In the genomic region with DNA sequence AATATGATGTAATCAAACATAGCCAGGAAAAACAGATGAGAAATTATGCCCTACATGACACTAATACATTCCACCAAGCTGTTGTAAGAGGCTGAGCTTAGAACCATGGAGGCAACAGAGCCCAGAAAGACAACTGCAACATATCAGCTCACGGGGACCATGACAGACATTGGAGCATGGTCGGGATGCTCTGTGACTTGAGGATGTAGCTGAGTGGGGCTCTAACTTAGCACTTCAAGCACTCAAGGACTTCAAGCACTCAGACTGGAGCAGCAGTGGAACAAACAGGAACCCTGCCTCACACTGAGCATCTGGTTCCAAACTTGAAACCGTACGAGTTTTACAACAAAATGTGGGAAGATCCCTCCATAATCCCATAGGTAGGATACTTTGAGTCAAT, we compare ENCODE assay signal across 13 mouse cellular contexts.
"Had no signal": no experiment of that assay in that cellular context is flagged by ENCODE, and none has a peak within 500 bp of the region (broad histone marks: within the 10 kb centered on the region; RNA-seq: fewer than 3 reads in every experiment).

No protein-coding gene starts in this region.

- H3K9me3 ChIP-seq: limb, embryonic 12.5 days; lung, embryonic 15.5 days; neural tube, embryonic 13.5 days; stomach, embryonic 15.5 days had no signal

- H3K4me2 ChIP-seq: limb, embryonic 12.5 days; lung, embryonic 15.5 days; midbrain, embryonic 11.5 days; neural tube, embryonic 13.5 days; stomach, embryonic 15.5 days had no signal

- H3K4me3 ChIP-seq: limb, embryonic 12.5 days; lung, embryonic 15.5 days; megakaryocyte, embryonic 14.5 days; neural tube, embryonic 13.5 days; stomach, embryonic 15.5 days had no signal

- H3K27me3 ChIP-seq: limb, embryonic 12.5 days; lung, embryonic 15.5 days; neural tube, embryonic 13.5 days; stomach, embryonic 15.5 days had no signal

- H3K9ac ChIP-seq: limb, embryonic 12.5 days; lung, embryonic 15.5 days; neural tube, embryonic 13.5 days; stomach, embryonic 15.5 days had no signal

- H3K36me3 ChIP-seq: limb, embryonic 12.5 days; lung, embryonic 15.5 days; neural tube, embryonic 13.5 days; stomach, embryonic 15.5 days had no signal

- DNase-seq: kidney, adult 8-10 months; layer of hippocampus, postnatal 36 days; right cerebral cortex, postnatal 14 days; thymus, adult 2 months; thymus, postnatal 25 days had no signal

- H3K27ac ChIP-seq: lung, embryonic 15.5 days; neural tube, embryonic 13.5 days; stomach, embryonic 15.5 days had no signal

- ATAC-seq: intestine, postnatal 0 days; midbrain, embryonic 16.5 days had no signal

- H3K4me1 ChIP-seq: limb, embryonic 12.5 days; neural tube, embryonic 13.5 days had no signal
